Mouse (Mus musculus) T-helper 17 cell (primary cell): ENCODE measurements around the gene Kif5c.

Experiments
- in situ Hi-C, 2 experiments: fragments of 300-600 bp; cut with MboI, MseI; formaldehyde crosslinking; loops; 1 replicate in 1 of 2; 2 replicates in 1 of 2; pipeline ENCODE4 v1.15.1; 2025; ENCODE audit warnings: high pct_unique_total_duplicates in 2 of 2

Gene Kif5c

GRCm38 (mm10) chr2:49620626-49621117, 1.6 kb downstream of the Kif5c start:
- in situ Hi-C loops = no loop called here

GRCm38 (mm10) chr2:49621234-49621633, 2.1 kb downstream of the Kif5c start:
- in situ Hi-C loops = no loop called here

- in situ Hi-C loops = no loop called here
These were observed 6.5 kb downstream of the Kif5c start for GRCm38 (mm10) chr2:49625581-49625980.

- in situ Hi-C loops = no loop called here
These were observed 8.5 kb downstream of the Kif5c start for GRCm38 (mm10) chr2:49627611-49628010.

- in situ Hi-C loops = no loop called here
These were observed 9.1 kb downstream of the Kif5c start for GRCm38 (mm10) chr2:49628094-49628705.

- in situ Hi-C loops = no loop called here
These were observed 10.1 kb downstream of the Kif5c start for GRCm38 (mm10) chr2:49629181-49629580.

GRCm38 (mm10) chr2:49630636-49631035, 11.5 kb downstream of the Kif5c start:
- in situ Hi-C loops = no loop called here

- in situ Hi-C loops = no loop called here
These were observed 14.1 kb downstream of the Kif5c start for GRCm38 (mm10) chr2:49633231-49633630.

- in situ Hi-C loops = loop anchor here in 1 of 2 experiments (5.0 kb wide), 1 partner anchor 60 kb away; no protein-coding TSS in a partner anchor
These were observed 23.7 kb downstream of the Kif5c start for GRCm38 (mm10) chr2:49642761-49643160.

GRCm38 (mm10) chr2:49643756-49644155, 24.7 kb downstream of the Kif5c start:
- in situ Hi-C loops = loop anchor here in 1 of 2 experiments (5.0 kb wide), 1 partner anchor 59 kb away; no protein-coding TSS in a partner anchor

GRCm38 (mm10) chr2:49647591-49647990, 28.5 kb downstream of the Kif5c start:
- in situ Hi-C loops = no loop called here

- in situ Hi-C loops = no loop called here
These were observed 29.2 kb downstream of the Kif5c start for GRCm38 (mm10) chr2:49648344-49648743.

GRCm38 (mm10) chr2:49648806-49649205, 29.7 kb downstream of the Kif5c start:
- in situ Hi-C loops = no loop called here

GRCm38 (mm10) chr2:49649211-49649610, 30.1 kb downstream of the Kif5c start:
- in situ Hi-C loops = no loop called here

- in situ Hi-C loops = loop anchor here in 1 of 2 experiments (25.0 kb wide), 1 partner anchor 1014 kb away; no protein-coding TSS in a partner anchor
These were observed 32.6 kb downstream of the Kif5c start for GRCm38 (mm10) chr2:49651737-49652136.

- in situ Hi-C loops = loop anchor here in 1 of 2 experiments (25.0 kb wide), 1 partner anchor 1017 kb away; no protein-coding TSS in a partner anchor
These were observed 35.5 kb downstream of the Kif5c start for GRCm38 (mm10) chr2:49654606-49655005.

- in situ Hi-C loops = loop anchor here in 1 of 2 experiments (25.0 kb wide), 1 partner anchor 1018 kb away; no protein-coding TSS in a partner anchor
These were observed 36.2 kb downstream of the Kif5c start for GRCm38 (mm10) chr2:49655195-49655873.

- in situ Hi-C loops = loop anchor here in 1 of 2 experiments (25.0 kb wide), 1 partner anchor 1019 kb away; no protein-coding TSS in a partner anchor
These were observed 36.7 kb downstream of the Kif5c start for GRCm38 (mm10) chr2:49655874-49656195.

GRCm38 (mm10) chr2:49656988-49657387, 37.9 kb downstream of the Kif5c start:
- in situ Hi-C loops = loop anchor here in 1 of 2 experiments (25.0 kb wide), 1 partner anchor 1020 kb away; no protein-coding TSS in a partner anchor

GRCm38 (mm10) chr2:49657666-49658065, 38.6 kb downstream of the Kif5c start:
- in situ Hi-C loops = loop anchor here in 1 of 2 experiments (25.0 kb wide), 1 partner anchor 1020 kb away; no protein-coding TSS in a partner anchor

GRCm38 (mm10) chr2:49658988-49659387, 39.9 kb downstream of the Kif5c start:
- in situ Hi-C loops = loop anchor here in 1 of 2 experiments (25.0 kb wide), 1 partner anchor 1022 kb away; no protein-coding TSS in a partner anchor

GRCm38 (mm10) chr2:49659964-49660363, 40.9 kb downstream of the Kif5c start:
- in situ Hi-C loops = loop anchor here in 1 of 2 experiments (25.0 kb wide), 1 partner anchor 1023 kb away; no protein-coding TSS in a partner anchor
